Mouse (Mus musculus): ENCODE measurements around the gene Nacad.

DNA sequence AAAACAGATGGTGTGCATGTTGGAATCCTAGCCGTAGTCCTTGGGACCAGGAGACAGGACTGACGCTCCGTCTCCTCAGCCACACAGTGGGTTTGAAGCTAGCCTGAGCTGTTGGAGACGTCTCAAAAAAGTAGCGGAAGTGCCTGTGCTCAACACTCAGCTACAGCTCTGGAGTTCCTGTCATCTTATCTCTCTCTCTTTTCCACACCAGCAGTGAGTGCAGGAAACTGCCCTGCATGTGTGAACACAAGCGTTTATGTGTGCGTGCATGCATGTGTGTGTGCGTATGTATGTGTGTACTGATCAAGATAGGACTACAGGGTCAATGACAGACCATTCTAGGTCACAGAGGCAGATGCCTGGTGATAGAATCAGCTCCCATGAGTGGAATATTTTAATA, 37.9 kb downstream of the Nacad start:
- no peak for TF ChIP-seq CTCF (IDR thresholded peaks at IDR 0.05; ENCODE audit: extremely low read depth, insufficient read length, insufficient replicate concordance, low read depth, low read length)
- TF ChIP-seq POLR2A (IDR thresholded peaks at IDR 0.05; ENCODE audit: low read depth, low read length), result no peak
